Mouse (Mus musculus): ENCODE measurements around the gene Skor1. TPM values are rescaled to one million over a fixed set of nuclear protein-coding genes. Genes with fewer than 3 reads are reported as not detected.

Gene Skor1
- polyA plus RNA-seq, 1 experiment, result 0.04 TPM

DNA sequence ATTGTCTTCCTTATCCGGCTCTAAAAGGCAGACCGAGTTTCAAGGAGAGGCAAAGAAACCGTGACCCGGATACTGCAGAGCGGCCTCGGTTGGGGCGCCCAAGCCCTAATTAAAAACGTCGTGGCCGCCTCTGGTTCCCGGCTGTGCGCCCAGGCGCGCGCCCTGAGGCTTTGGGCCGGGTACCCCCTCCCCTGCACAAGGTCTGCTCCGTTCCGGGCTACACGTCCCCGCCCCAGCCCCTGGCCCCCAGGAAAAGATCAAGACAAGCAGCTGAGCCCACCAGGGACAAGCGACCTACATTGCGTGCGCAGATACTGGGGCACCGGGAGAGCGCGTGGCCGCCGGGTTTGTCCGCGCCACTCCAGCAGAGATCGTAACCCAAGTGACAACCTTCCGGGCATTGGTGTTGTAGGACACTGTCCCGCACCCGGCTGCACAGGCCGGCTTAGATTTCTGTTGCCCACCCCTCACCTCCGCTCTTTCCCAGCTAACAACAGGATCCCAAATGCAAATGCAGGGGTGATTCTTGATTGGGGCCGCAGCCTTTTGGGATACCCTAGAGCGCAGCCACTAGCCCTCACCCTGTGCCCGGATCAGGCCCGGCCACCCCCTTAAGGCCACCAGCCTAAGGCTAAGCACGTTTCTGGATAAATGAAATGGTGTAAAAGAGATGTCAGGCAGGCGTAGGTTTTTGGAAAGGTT lies 6.3 kb downstream of the Skor1 start:
- no peak overlapping the region for H3K4me3 ChIP-seq (ENCODE audit: control insufficient read depth, insufficient read depth, low read length)
- no peak overlapping the region for H3K27ac ChIP-seq (ENCODE audit: control insufficient read depth, insufficient read depth, low read length)
- H3K4me1 ChIP-seq (replicated peaks; ENCODE audit: control insufficient read depth, insufficient read depth, low read length), result peaks cover 18% of the 10 kb centered on the region; the same call in 1 of the 2 replicates
- WGBS, result 5% methylated on average over 42 of the region's 42 CpGs
- H3K36me3 ChIP-seq (ENCODE audit: control insufficient read depth, insufficient read depth, low read length), result no peaks in the 10 kb centered on the region
- DNase-seq, result no peak
- H3K27me3 ChIP-seq (ENCODE audit: control insufficient read depth, insufficient read depth, low read length), result peaks cover 59% of the 10 kb centered on the region
- TF ChIP-seq CTCF (IDR thresholded peaks at IDR 0.05; ENCODE audit: borderline replicate concordance, control insufficient read depth, extremely low read depth, insufficient read depth, low read length, poor library complexity) (no peak), POLR2A (IDR thresholded peaks at IDR 0.05; ENCODE audit: control insufficient read depth, extremely low read depth, insufficient read depth, low read length, poor library complexity) (no peak)

DNA sequence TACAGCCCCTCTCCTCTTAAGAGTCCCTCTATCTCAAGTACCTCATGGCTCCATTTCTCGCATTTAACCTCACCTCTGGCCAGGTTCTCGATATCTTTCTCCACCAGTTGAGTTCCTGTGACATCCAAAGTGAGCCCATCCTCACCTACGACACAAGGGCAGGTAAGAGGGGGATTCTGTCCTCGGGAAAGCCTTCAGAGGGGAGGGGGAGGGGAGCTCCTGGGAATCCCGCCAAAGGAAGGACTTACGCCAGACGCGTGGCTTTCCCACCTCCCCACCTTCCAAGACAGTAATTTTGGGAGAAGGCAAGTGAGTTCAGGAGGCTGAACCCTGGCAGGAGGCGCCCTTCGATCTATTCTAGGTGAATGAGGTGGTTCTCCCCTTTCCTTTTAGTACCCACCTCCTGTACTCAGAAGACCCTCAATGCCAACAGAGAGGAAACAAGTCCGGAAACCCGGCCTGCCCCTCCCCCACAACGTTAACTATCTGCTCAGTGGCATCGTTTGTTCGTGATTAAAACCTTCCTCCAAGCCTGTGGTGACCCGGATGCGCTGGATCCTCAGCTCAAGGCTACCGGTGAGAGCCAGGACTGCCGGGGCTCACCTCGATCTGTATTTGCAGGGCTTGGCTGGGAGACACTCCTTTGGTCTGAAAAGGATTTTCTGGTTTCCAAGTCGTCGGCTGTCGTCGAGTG lies 7.0 kb downstream of the Skor1 start:
- 5% methylated on average over 24 of the region's 24 CpGs for WGBS
- peaks cover 18% of the 10 kb centered on the region; the same call in 1 of the 2 replicates for H3K4me1 ChIP-seq (replicated peaks; ENCODE audit: control insufficient read depth, insufficient read depth, low read length)
- TF ChIP-seq POLR2A (IDR thresholded peaks at IDR 0.05; ENCODE audit: control insufficient read depth, extremely low read depth, insufficient read depth, low read length, poor library complexity) (no peak), CTCF (IDR thresholded peaks at IDR 0.05; ENCODE audit: borderline replicate concordance, control insufficient read depth, extremely low read depth, insufficient read depth, low read length, poor library complexity) (no peak)
- H3K27ac ChIP-seq (ENCODE audit: control insufficient read depth, insufficient read depth, low read length), result no peak overlapping the region
- H3K4me3 ChIP-seq (ENCODE audit: control insufficient read depth, insufficient read depth, low read length), result no peak overlapping the region
- H3K36me3 ChIP-seq (ENCODE audit: control insufficient read depth, insufficient read depth, low read length), result no peaks in the 10 kb centered on the region
- DNase-seq, result no peak
- H3K27me3 ChIP-seq (ENCODE audit: control insufficient read depth, insufficient read depth, low read length), result peaks cover 65% of the 10 kb centered on the region

DNA sequence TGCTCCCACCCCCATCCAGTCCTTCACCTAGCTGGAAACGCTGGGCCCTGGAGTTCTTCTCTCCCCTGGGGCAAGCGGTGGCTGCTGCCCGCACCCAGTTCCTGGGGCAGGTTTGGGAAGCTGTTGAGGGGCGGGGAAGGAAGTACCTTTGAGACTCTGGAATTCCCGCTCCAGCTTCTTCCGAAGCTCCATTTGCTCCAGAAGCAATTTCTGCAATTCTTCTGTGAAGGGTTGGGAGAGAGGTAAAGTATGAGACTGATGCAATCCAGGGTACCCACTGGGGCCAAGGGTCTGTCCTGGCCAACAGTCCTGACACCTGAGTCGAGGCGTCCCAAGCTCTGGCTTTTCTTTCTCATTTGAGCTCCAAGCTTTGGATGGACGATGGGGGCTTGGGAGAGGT lies 8.6 kb downstream of the Skor1 start:
- H3K4me1 ChIP-seq (replicated peaks; ENCODE audit: control insufficient read depth, insufficient read depth, low read length), result peaks cover 22% of the 10 kb centered on the region
- peaks cover 54% of the 10 kb centered on the region for H3K27me3 ChIP-seq (ENCODE audit: control insufficient read depth, insufficient read depth, low read length)
- no peak for DNase-seq
- H3K27ac ChIP-seq (ENCODE audit: control insufficient read depth, insufficient read depth, low read length), result no peak overlapping the region
- H3K36me3 ChIP-seq (ENCODE audit: control insufficient read depth, insufficient read depth, low read length), result no peaks in the 10 kb centered on the region
- TF ChIP-seq CTCF (IDR thresholded peaks at IDR 0.05; ENCODE audit: borderline replicate concordance, control insufficient read depth, extremely low read depth, insufficient read depth, low read length, poor library complexity) (no peak), POLR2A (IDR thresholded peaks at IDR 0.05; ENCODE audit: control insufficient read depth, extremely low read depth, insufficient read depth, low read length, poor library complexity) (no peak)
- no peak overlapping the region for H3K4me3 ChIP-seq (ENCODE audit: control insufficient read depth, insufficient read depth, low read length)
- 16% methylated on average over 9 of the region's 9 CpGs for WGBS

DNA sequence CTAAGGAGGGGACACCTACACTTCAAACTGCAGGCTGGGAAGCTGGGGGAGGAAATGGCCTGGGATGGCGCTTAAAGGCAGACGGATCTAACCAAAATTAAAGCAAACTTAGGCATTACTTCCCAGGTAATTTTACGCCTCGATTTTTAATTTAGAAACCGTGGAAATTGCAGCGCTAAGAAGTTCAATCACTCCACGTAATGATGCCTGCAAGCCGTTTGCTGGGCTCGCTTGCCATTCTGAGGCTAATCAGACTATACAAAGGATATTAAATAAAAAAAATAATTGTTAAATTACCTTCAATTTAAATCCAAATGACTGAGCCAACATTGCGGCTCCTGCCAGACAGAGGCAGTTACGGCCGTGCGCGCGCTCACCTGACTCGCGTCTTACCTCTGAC lies 9.1 kb downstream of the Skor1 start:
- TF ChIP-seq CTCF (IDR thresholded peaks at IDR 0.05; ENCODE audit: borderline replicate concordance, control insufficient read depth, extremely low read depth, insufficient read depth, low read length, poor library complexity) (no peak), POLR2A (IDR thresholded peaks at IDR 0.05; ENCODE audit: control insufficient read depth, extremely low read depth, insufficient read depth, low read length, poor library complexity) (no peak)
- Histone ChIP-seq H3K36me3 (ENCODE audit: control insufficient read depth, insufficient read depth, low read length) (no peaks in the 10 kb centered on the region), H3K27me3 (ENCODE audit: control insufficient read depth, insufficient read depth, low read length) (peaks cover 51% of the 10 kb centered on the region), H3K4me3 (ENCODE audit: control insufficient read depth, insufficient read depth, low read length) (no peak overlapping the region), H3K4me1 (replicated peaks; ENCODE audit: control insufficient read depth, insufficient read depth, low read length) (peaks cover 25% of the 10 kb centered on the region), H3K27ac (ENCODE audit: control insufficient read depth, insufficient read depth, low read length) (no peak overlapping the region)
- 26% methylated on average over 17 of the region's 17 CpGs for WGBS
- no peak for DNase-seq

DNA sequence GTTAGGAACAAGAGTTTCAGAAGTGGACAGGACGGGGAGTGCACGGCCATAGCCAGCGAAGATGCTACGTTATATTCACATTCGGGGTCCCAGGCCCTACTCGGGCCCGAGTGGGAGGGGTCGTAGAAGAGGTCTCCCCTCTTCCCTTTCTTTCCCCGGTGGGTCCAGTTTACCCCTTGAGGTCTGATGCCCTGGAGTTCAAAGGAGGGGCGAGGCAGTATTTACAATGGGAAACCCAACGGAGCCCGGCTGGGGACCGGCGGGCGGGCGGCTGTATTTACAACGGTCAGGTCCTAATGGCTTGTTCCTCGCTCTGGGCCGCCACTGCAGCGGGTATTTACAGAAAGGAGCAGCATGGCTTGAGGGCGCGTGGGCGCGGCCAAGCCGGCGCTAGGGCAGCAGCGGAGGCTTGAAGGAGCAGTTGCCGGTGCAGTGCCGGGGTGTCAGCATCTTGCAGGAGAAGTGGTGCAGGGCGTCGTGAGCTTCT lies 10.2 kb downstream of the Skor1 start:
- H3K27me3 ChIP-seq (ENCODE audit: control insufficient read depth, insufficient read depth, low read length), result peaks cover 43% of the 10 kb centered on the region
- H3K4me3 ChIP-seq (ENCODE audit: control insufficient read depth, insufficient read depth, low read length), result no peak overlapping the region
- H3K4me1 ChIP-seq (replicated peaks; ENCODE audit: control insufficient read depth, insufficient read depth, low read length), result peaks cover 30% of the 10 kb centered on the region
- no peak for TF ChIP-seq POLR2A (IDR thresholded peaks at IDR 0.05; ENCODE audit: control insufficient read depth, extremely low read depth, insufficient read depth, low read length, poor library complexity)
- TF ChIP-seq CTCF (IDR thresholded peaks at IDR 0.05; ENCODE audit: borderline replicate concordance, control insufficient read depth, extremely low read depth, insufficient read depth, low read length, poor library complexity), result no peak
- WGBS, result 5% methylated on average over 31 of the region's 31 CpGs
- no peak for DNase-seq
- no peaks in the 10 kb centered on the region for H3K36me3 ChIP-seq (ENCODE audit: control insufficient read depth, insufficient read depth, low read length)
- no peak overlapping the region for H3K27ac ChIP-seq (ENCODE audit: control insufficient read depth, insufficient read depth, low read length)

DNA sequence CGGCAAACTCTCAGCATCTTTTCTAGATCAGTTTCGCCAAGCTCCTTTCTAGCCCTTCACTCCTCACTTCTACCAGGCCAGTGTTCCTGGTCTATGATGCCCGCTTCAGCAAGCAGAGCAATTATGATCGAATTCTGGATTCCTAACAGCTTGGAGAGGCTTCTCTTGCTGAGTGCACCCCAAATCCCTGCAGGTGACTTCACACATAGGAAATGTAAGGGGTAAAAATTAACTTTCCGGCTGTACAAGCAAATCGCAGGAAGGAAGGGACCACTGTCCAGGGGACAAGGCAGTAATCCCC lies 11.2 kb downstream of the Skor1 start:
- H3K4me3 ChIP-seq (ENCODE audit: control insufficient read depth, insufficient read depth, low read length), result no peak overlapping the region
- H3K36me3 ChIP-seq (ENCODE audit: control insufficient read depth, insufficient read depth, low read length), result no peaks in the 10 kb centered on the region
- 5% methylated on average over 6 of the region's 6 CpGs for WGBS
- H3K27ac ChIP-seq (ENCODE audit: control insufficient read depth, insufficient read depth, low read length), result no peak overlapping the region
- peaks cover 39% of the 10 kb centered on the region for H3K27me3 ChIP-seq (ENCODE audit: control insufficient read depth, insufficient read depth, low read length)
- DNase-seq, result no peak
- no peak for TF ChIP-seq CTCF (IDR thresholded peaks at IDR 0.05; ENCODE audit: borderline replicate concordance, control insufficient read depth, extremely low read depth, insufficient read depth, low read length, poor library complexity)
- no peak for TF ChIP-seq POLR2A (IDR thresholded peaks at IDR 0.05; ENCODE audit: control insufficient read depth, extremely low read depth, insufficient read depth, low read length, poor library complexity)
- peaks cover 22% of the 10 kb centered on the region for H3K4me1 ChIP-seq (replicated peaks; ENCODE audit: control insufficient read depth, insufficient read depth, low read length)
